Mouse (Mus musculus): Measurements from ENCODE around the gene Gna11. TPM values are rescaled to one million over a fixed set of nuclear protein-coding genes. Genes with fewer than 3 reads are reported as not detected.

Gna11 gene
- total and polyA plus RNA-seq, 2 experiments from 2014 or later: 114 to 126 TPM

- peak; percentile 91 for TF ChIP-seq CTCF (IDR thresholded peaks at IDR 0.05; ENCODE audit: low read depth)
- H3K4me3 ChIP-seq (ENCODE audit: low read depth, low read length): no peak overlapping the region
- DNase-seq: peak; percentile 94
- no peaks in the 10 kb centered on the region for H3K27me3 ChIP-seq (ENCODE audit: insufficient read depth, low read length)
- 0 out of 2 replicates have a peak overlapping the region, but pooled peaks have one; percentile 26 for H3K9ac ChIP-seq
- H3K27ac ChIP-seq (ENCODE audit: low read depth, low read length): peak overlapping the region; percentile 51; the same call in 1 of the 2 replicates
- WGBS: 3% methylated on average over 12 of the region's 12 CpGs
- peak overlapping the region; percentile 24; the same call in 1 of the 2 replicates for H3K4me2 ChIP-seq (ENCODE audit: low read depth)
- no peaks in the 10 kb centered on the region for H3K4me1 ChIP-seq (ENCODE audit: insufficient read depth)
- no peaks in the 10 kb centered on the region for H3K9me3 ChIP-seq (ENCODE audit: low read length)
- no peaks in the 10 kb centered on the region for H3K36me3 ChIP-seq (ENCODE audit: insufficient read depth)
- peak; percentile 98 for ATAC-seq
These were observed 6.7 kb upstream of the Gna11 start for GRCm38 (mm10) chr10:81551597-81552102.

- peak; percentile 75 for TF ChIP-seq CTCF (IDR thresholded peaks at IDR 0.05; ENCODE audit: low read depth)
- ATAC-seq (no peak), DNase-seq (no peak)
- Histone ChIP-seq H3K4me2 (ENCODE audit: low read depth) (no peak overlapping the region), H3K27me3 (ENCODE audit: insufficient read depth, low read length) (no peaks in the 10 kb centered on the region), H3K4me3 (ENCODE audit: low read depth, low read length) (no peak overlapping the region), H3K9me3 (ENCODE audit: low read length) (no peaks in the 10 kb centered on the region), H3K27ac (ENCODE audit: low read depth, low read length) (no peak overlapping the region), H3K36me3 (ENCODE audit: insufficient read depth) (no peaks in the 10 kb centered on the region), H3K4me1 (ENCODE audit: insufficient read depth) (0 out of 2 replicates have a peak, but pooled peaks cover 4% of the 10 kb centered on the region), H3K9ac (no peak overlapping the region)
- 18% methylated on average over 7 of the region's 7 CpGs for WGBS
These were observed 5.3 kb upstream of the Gna11 start for GRCm38 (mm10) chr10:81550257-81550656.

GRCm38 (mm10) chr10:81548944-81549343 lies 4.0 kb upstream of the Gna11 start:
- Histone ChIP-seq H3K4me2 (ENCODE audit: low read depth) (no peak overlapping the region), H3K27ac (ENCODE audit: low read depth, low read length) (no peak overlapping the region), H3K36me3 (ENCODE audit: insufficient read depth) (no peaks in the 10 kb centered on the region), H3K27me3 (ENCODE audit: insufficient read depth, low read length) (no peaks in the 10 kb centered on the region), H3K4me1 (ENCODE audit: insufficient read depth) (0 out of 2 replicates have a peak, but pooled peaks cover 6% of the 10 kb centered on the region), H3K9ac (no peak overlapping the region), H3K9me3 (ENCODE audit: low read length) (no peaks in the 10 kb centered on the region), H3K4me3 (ENCODE audit: low read depth, low read length) (no peak overlapping the region)
- no peak for DNase-seq
- no peak for ATAC-seq
- no peak for TF ChIP-seq CTCF (IDR thresholded peaks at IDR 0.05; ENCODE audit: low read depth)
- 73% methylated on average over 5 of the region's 5 CpGs for WGBS

- H3K4me1 ChIP-seq (ENCODE audit: insufficient read depth): peaks cover 17% of the 10 kb centered on the region
- 94% methylated on average over 13 of the region's 13 CpGs for WGBS
- H3K9me3 ChIP-seq (ENCODE audit: low read length): no peaks in the 10 kb centered on the region
- no peak for TF ChIP-seq CTCF (IDR thresholded peaks at IDR 0.05; ENCODE audit: low read depth)
- ATAC-seq (no peak), DNase-seq (no peak)
- no peaks in the 10 kb centered on the region for H3K36me3 ChIP-seq (ENCODE audit: insufficient read depth)
- no peak overlapping the region for H3K27ac ChIP-seq (ENCODE audit: low read depth, low read length)
- H3K4me2 ChIP-seq (ENCODE audit: low read depth): no peak overlapping the region
- H3K9ac ChIP-seq: no peak overlapping the region
- H3K4me3 ChIP-seq (ENCODE audit: low read depth, low read length): no peak overlapping the region
- no peaks in the 10 kb centered on the region for H3K27me3 ChIP-seq (ENCODE audit: insufficient read depth, low read length)
These were observed 2.0 kb upstream of the Gna11 start for GRCm38 (mm10) chr10:81546788-81547571.

- ATAC-seq (no peak), DNase-seq (no peak)
- no peaks in the 10 kb centered on the region for H3K9me3 ChIP-seq (ENCODE audit: low read length)
- no peak overlapping the region for H3K4me2 ChIP-seq (ENCODE audit: low read depth)
- H3K27me3 ChIP-seq (ENCODE audit: insufficient read depth, low read length): no peaks in the 10 kb centered on the region
- H3K27ac ChIP-seq (ENCODE audit: low read depth, low read length): no peak overlapping the region
- WGBS: 84% methylated on average over 5 of the region's 5 CpGs
- H3K36me3 ChIP-seq (ENCODE audit: insufficient read depth): no peaks in the 10 kb centered on the region
- H3K4me1 ChIP-seq (ENCODE audit: insufficient read depth): peaks cover 17% of the 10 kb centered on the region
- no peak overlapping the region for H3K4me3 ChIP-seq (ENCODE audit: low read depth, low read length)
- no peak overlapping the region for H3K9ac ChIP-seq
- TF ChIP-seq CTCF (IDR thresholded peaks at IDR 0.05; ENCODE audit: low read depth): no peak
These were observed 1.3 kb upstream of the Gna11 start for GRCm38 (mm10) chr10:81546332-81546731.

- no peaks in the 10 kb centered on the region for H3K27me3 ChIP-seq (ENCODE audit: insufficient read depth, low read length)
- H3K4me1 ChIP-seq (ENCODE audit: insufficient read depth): peaks cover 17% of the 10 kb centered on the region
- TF ChIP-seq CTCF (IDR thresholded peaks at IDR 0.05; ENCODE audit: low read depth): peak; percentile 1; the same call in 1 of the 2 replicates
- peak overlapping the region; percentile 89 for H3K4me2 ChIP-seq (ENCODE audit: low read depth)
- ATAC-seq (no peak), DNase-seq (no peak)
- 6% methylated on average over 79 of the region's 93 CpGs for WGBS
- H3K27ac ChIP-seq (ENCODE audit: low read depth, low read length): peak overlapping the region; percentile 87
- peak overlapping the region; percentile 81 for H3K4me3 ChIP-seq (ENCODE audit: low read depth, low read length)
- H3K36me3 ChIP-seq (ENCODE audit: insufficient read depth): no peaks in the 10 kb centered on the region
- H3K9me3 ChIP-seq (ENCODE audit: low read length): no peaks in the 10 kb centered on the region
- peak overlapping the region; percentile 93 for H3K9ac ChIP-seq
These were observed 462 bp downstream of the Gna11 start for GRCm38 (mm10) chr10:81544296-81545160.

All from forebrain, postnatal 0 days (tissue).